Mouse (Mus musculus) lung, embryonic 14.5 days (tissue): ENCODE results near the gene Agpat1. TPM values are rescaled to one million over a fixed set of nuclear protein-coding genes. Genes with fewer than 3 reads are reported as not detected.

Experiments
- ATAC-seq: fragments of 200-750 bp; cut with Nextera tagmentation; 2 replicates; pipeline ENCODE4 v1.8.0; 2017; ENCODE audit warnings: mild to moderate bottlenecking, moderate TSS enrichment, moderate library complexity; ENCODE audit not compliant: insufficient read depth
- DNase-seq: peaks from one replicate; pipeline ENCODE4 v3.0.0-alpha.2; 2015
- H3K27ac ChIP-seq: fragments of 300-500 bp; sonication (generic); 2 replicates; pipeline ENCODE4 v1.5.1; 2014; ENCODE audit warnings: low read depth, mild to moderate bottlenecking, moderate library complexity
- H3K27me3 ChIP-seq: fragments of 300-500 bp; sonication (generic); 2 replicates; pipeline ENCODE4 v1.6.1; 2014; ENCODE audit warnings: low read length, control low read depth; ENCODE audit not compliant: insufficient read depth
- H3K36me3 ChIP-seq: fragments of 300-500 bp; sonication (generic); 2 replicates; pipeline ENCODE4 v1.6.1; 2014; ENCODE audit warnings: control low read depth; ENCODE audit not compliant: insufficient read depth
- H3K4me1 ChIP-seq: fragments of 300-500 bp; sonication (generic); 2 replicates; pipeline ENCODE4 v1.6.1; 2014; ENCODE audit warnings: antibody characterized with exemption, control low read depth; ENCODE audit not compliant: insufficient read depth
- H3K4me2 ChIP-seq: fragments of 300-500 bp; sonication (generic); 2 replicates; pipeline ENCODE4 v1.6.1; 2014; ENCODE audit warnings: mild to moderate bottlenecking
- H3K4me3 ChIP-seq: fragments of 300-500 bp; sonication (generic); 2 replicates; pipeline ENCODE4 v1.5.1; 2014; ENCODE audit warnings: low read depth, low read length
- H3K9ac ChIP-seq: fragments of 300-500 bp; sonication (generic); 2 replicates; pipeline ENCODE4 v1.6.1; 2014
- H3K9me3 ChIP-seq: fragments of 300-500 bp; sonication (generic); 2 replicates; pipeline ENCODE4 v1.6.1; 2016; ENCODE audit warnings: low read depth, low read length, control low read depth
- CTCF ChIP-seq: IDR thresholded peaks from 2 replicates; pipeline ENCODE4 v1.5.1; 2016; ENCODE audit warnings: antibody characterized with exemption, low read depth
- WGBS: fragments of 180-500 bp; shearing (Covaris S2); extraction: QIAGEN DNeasy Blood & Tissue Kit; methylation state at CpG from one replicate; pipeline ENCODE4 v1.1.7; 2014; 5-methylcytosine and 5-hydroxymethylcytosine counted together
- polyA plus RNA-seq: library from polyadenylated mRNA; unstranded; fragments of >200 nt; fragmentation: Nextera tagmentation; extraction: Ambion mirVana; gene quantifications from 2 replicates; pipeline ENCODE4 v1.2.1, GENCODE M21; 2014

Gene Agpat1
- polyA plus RNA-seq, 1 experiment from 2014 or later = 54.1 TPM

DNA sequence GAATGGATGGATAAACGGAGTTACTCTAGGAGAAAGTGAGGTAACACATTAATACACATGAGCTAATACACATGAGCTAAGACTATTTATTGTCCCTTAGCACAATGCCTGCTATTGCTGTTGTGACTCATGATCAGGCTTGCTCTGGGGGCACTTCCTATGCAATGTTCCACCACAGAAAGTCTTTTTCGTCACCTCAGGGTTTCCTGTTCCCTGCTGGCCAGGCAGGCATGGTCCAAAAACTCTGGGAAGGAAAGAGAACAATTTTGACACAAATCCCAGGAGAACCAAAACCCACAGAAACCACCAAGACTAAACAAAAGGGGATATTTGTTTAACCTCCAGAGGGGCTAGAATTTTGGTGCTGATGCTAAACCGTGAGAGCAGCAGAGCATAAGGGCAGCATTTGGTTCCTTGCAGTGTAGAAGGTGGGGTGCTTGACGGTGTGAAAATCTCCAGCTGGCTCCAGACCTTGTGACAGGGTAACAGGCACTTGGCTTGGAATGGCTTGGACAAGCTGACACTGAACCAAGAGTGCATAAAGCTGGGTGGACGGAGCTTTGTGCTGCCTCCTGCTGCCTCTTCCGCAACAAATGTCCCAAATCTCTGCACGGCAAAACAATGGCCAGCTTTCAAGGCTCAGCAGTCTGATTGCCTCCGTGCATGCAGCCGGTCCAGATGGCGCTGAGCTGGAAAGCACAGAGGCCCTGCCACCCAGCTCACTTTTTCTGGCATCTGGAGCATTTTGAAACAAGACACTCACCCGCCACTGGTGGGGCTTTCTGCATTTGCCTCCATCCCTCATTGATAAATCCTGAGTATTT lies 36.9 kb downstream of the Agpat1 start:
- Histone ChIP-seq H3K9ac (no peak overlapping the region), H3K27ac (peak overlapping the region; percentile 48; the same call in 1 of the 2 replicates), H3K4me2 (no peak overlapping the region), H3K4me1 (peaks cover 4% of the 10 kb centered on the region; the same call in 1 of the 2 replicates), H3K4me3 (no peak overlapping the region), H3K27me3 (no peaks in the 10 kb centered on the region), H3K36me3 (0 out of 2 replicates have a peak, but pooled peaks cover 3% of the 10 kb centered on the region), H3K9me3 (no peaks in the 10 kb centered on the region)
- TF ChIP-seq CTCF = peak; percentile 38
- ATAC-seq = no peak
- DNase-seq = peak; percentile 59
- WGBS = 18% methylated on average over 11 of the region's 11 CpGs

DNA sequence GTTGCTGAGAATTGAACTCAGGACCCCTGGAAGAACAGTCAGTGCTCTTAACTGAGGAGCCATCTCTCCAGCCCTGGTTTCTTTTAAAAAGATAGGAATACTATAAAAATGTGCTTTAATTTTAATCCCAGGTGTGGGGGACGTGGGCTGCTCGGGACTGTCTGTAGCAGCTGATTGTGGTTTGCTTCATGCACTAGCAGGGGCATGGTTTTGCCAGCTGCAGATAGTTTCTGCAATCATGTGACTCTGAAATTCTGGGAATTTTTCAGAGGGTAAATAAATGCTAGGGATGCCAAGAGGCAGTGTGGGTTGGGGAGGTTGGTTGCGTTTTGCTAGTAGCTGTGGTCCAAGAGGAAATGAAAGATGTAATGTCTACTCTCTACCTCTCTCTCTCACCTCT lies 37.9 kb downstream of the Agpat1 start:
- Histone ChIP-seq H3K9me3 (no peaks in the 10 kb centered on the region), H3K27me3 (no peaks in the 10 kb centered on the region), H3K4me3 (no peak overlapping the region), H3K9ac (no peak overlapping the region), H3K27ac (no peak overlapping the region), H3K4me1 (peaks cover 4% of the 10 kb centered on the region; the same call in 1 of the 2 replicates), H3K4me2 (no peak overlapping the region), H3K36me3 (0 out of 2 replicates have a peak, but pooled peaks cover 4% of the 10 kb centered on the region)
- no peak for TF ChIP-seq CTCF
- ATAC-seq (no peak), DNase-seq (no peak)
- 70% methylated on average over 3 of the region's 3 CpGs for WGBS

DNA sequence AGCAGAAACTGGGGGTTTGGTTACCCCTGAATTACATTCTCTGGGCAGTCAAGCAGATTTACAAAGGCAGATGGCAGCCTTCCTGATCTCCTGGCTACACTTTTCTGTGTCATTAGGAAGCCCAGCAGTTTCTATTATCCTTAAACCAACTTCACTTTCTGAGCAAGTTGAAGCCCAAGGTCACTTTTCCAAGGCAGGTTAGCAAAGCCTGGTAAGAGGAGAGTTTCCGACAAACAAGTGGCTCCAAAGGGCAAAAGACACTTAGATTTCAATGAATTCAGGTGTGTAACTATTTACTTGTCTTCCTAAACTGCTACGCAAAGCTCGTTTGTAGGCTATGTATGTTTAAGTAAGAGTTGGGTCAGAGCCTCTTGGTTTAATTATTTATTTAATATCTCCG lies 39.3 kb downstream of the Agpat1 start:
- H3K27me3 ChIP-seq = no peaks in the 10 kb centered on the region
- no peak for TF ChIP-seq CTCF
- H3K9me3 ChIP-seq = no peaks in the 10 kb centered on the region
- no peak overlapping the region for H3K4me2 ChIP-seq
- DNase-seq (no peak), ATAC-seq (no peak)
- no peak overlapping the region for H3K27ac ChIP-seq
- H3K4me3 ChIP-seq = no peak overlapping the region
- H3K9ac ChIP-seq = no peak overlapping the region
- 81% methylated on average over 4 of the region's 4 CpGs for WGBS
- peaks cover 6% of the 10 kb centered on the region; the same call in 1 of the 2 replicates for H3K36me3 ChIP-seq
- peaks cover 10% of the 10 kb centered on the region for H3K4me1 ChIP-seq

DNA sequence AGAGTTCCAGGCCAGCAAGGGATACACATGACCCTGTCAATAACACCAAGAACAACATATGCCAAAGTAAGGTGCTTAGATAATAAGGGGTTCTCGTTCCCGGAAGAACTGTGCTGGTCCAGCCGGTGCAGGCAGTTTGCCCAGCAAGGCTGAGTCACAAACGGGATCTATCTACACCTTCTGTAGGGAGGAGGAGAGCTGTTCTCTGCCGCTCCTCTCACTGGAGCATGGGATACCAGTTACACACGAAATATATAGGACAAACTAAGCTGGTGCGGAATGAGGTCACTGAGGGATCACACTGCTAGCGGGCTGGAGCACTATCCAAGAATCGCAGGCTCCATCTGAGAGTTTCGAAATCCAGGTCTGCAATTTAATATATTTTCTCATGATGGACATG lies 39.9 kb downstream of the Agpat1 start:
- no peak for TF ChIP-seq CTCF

DNA sequence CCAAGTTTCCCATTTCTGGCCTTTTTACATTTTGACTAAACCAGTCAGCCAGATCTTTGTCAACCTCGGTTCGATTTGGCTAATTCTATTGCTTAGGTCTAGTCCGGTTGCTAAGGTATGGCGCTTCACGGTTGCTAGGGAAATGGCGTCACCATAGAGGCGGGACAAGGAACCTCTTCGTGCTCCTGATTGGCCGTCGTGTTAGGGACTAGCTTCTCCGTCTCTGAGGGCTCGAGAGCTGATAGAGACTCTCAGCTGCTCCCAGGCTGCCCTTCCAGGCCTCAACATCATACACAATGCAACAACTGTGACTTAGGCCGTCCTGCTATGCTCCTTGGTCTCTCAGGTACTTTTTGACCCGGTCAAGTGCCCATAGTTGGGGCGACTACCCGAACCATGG lies 40.5 kb downstream of the Agpat1 start, which contains the start of gene Fkbpl:
Fkbpl (plus strand) TSS at position 157 of the 400 bp plus-strand sequence.
- Histone ChIP-seq H3K4me2 (peak within 1 kb of the TSS; percentile 76), H3K9ac (peak within 1 kb of the TSS; percentile 55), H3K27ac (peak within 1 kb of the TSS; percentile 44), H3K4me1 (peaks cover 10% of the 10 kb centered on the region), H3K9me3 (no peaks in the 10 kb centered on the region), H3K27me3 (no peaks in the 10 kb centered on the region), H3K4me3 (peak within 1 kb of the TSS; percentile 53), H3K36me3 (peaks cover 17% of the 10 kb centered on the region)
- TF ChIP-seq CTCF = no peak
- DNase-seq = peak; percentile 99
- ATAC-seq = peak; percentile 74
- 0% methylated on average over 16 of the region's 16 CpGs for WGBS

More for the DNA sequence above, 39.9 kb downstream of the Agpat1 start:
- no peak for ATAC-seq
- Histone ChIP-seq H3K36me3 (peaks cover 11% of the 10 kb centered on the region), H3K27ac (no peak overlapping the region), H3K9me3 (no peaks in the 10 kb centered on the region), H3K4me1 (peaks cover 10% of the 10 kb centered on the region), H3K27me3 (no peaks in the 10 kb centered on the region), H3K4me3 (no peak overlapping the region), H3K4me2 (no peak overlapping the region), H3K9ac (no peak overlapping the region)
- DNase-seq = no peak
- WGBS = 78% methylated on average over 10 of the region's 10 CpGs

DNA sequence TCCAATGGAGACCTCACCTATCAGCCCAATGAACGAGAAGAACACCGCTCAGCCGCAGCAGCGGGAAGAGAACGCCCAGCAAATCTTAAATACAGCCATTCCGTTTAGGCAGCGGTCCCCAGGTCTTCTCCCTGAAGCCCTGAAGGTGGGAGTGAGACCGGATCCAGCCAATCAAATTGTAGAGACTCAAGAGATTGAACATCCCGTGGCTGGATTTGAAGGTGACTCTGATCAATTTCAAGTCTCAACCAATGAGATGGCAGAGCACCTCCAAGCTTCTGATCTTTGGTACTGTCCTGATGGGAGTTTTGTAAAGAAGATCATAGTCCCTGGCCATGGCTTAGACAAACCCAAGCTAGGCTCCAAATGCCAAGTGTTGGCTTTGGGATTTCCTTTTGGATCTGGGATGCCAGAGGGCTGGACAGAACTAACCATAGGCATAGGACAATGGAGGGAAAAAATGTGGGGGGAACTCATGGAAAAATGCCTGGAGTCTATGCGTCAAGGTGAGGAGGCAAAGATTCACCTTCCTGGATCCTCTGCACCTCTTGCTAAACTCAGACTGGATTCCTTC lies 41.3 kb downstream of the Agpat1 start:
- peak overlapping the region; percentile 53 for H3K4me3 ChIP-seq
- 38% methylated on average over 10 of the region's 10 CpGs for WGBS
- H3K27ac ChIP-seq = peak overlapping the region; percentile 44
- ATAC-seq (no peak), DNase-seq (no peak)
- H3K9me3 ChIP-seq = no peaks in the 10 kb centered on the region
- no peak for TF ChIP-seq CTCF
- peak overlapping the region; percentile 55 for H3K9ac ChIP-seq
- no peaks in the 10 kb centered on the region for H3K27me3 ChIP-seq
- H3K36me3 ChIP-seq = peaks cover 22% of the 10 kb centered on the region
- peaks cover 10% of the 10 kb centered on the region for H3K4me1 ChIP-seq
- H3K4me2 ChIP-seq = peak overlapping the region; percentile 76
